Mouse (Mus musculus) monocyte, adult 5-6 weeks (primary cell): ENCODE data around the gene Arhgef28. TPM values are rescaled to one million over a fixed set of nuclear protein-coding genes. Genes with fewer than 3 reads are reported as not detected.
A peak's percentile ranks its signal among the peaks of the same experiment; 100 is the strongest.
"Not testable (repeated sequence)": the region's sequence is repeated elsewhere in the genome, so short reads cannot be mapped to it uniquely, and the experiment has no call there.

Experiments used
- ATAC-seq: fragments of 153-309, 156-312 bp; replicated peaks from 2 replicates; pipeline ENCODE4 v1.8.0; 2017; ENCODE audit warnings: mild to moderate bottlenecking; ENCODE audit not compliant: low TSS enrichment, insufficient number of reproducible peaks, severe bottlenecking, poor library complexity, low FRiP score
- total RNA-seq: library from RNA; stranded (forward); fragments of 200-1000, 200-491, 200-594 nt; gene quantifications from 3 replicates; pipeline ENCODE4 v1.2.3, GENCODE M21; 2017

The Arhgef28 gene
- total RNA-seq, 1 experiment from 2014 or later = not detected

GRCm38 (mm10) chr13:98028711-98029250 is 177.5 kb downstream of the Arhgef28 start:
- no peak for ATAC-seq

GRCm38 (mm10) chr13:98027641-98028204 is 178.5 kb downstream of the Arhgef28 start:
- 0 out of 2 replicates have a peak, but pooled peaks have one; percentile 23 for ATAC-seq

- no peak for ATAC-seq
Measured at GRCm38 (mm10) chr13:98027122-98027521, 179.1 kb downstream of the Arhgef28 start.

- no peak for ATAC-seq
Measured at GRCm38 (mm10) chr13:98025706-98026504, 180.3 kb downstream of the Arhgef28 start.

GRCm38 (mm10) chr13:98025162-98025561 is 181.1 kb downstream of the Arhgef28 start:
- no peak for ATAC-seq

- no peak for ATAC-seq
Measured at GRCm38 (mm10) chr13:98024680-98025079, 181.6 kb downstream of the Arhgef28 start.

GRCm38 (mm10) chr13:98021906-98022305 is 184.3 kb downstream of the Arhgef28 start:
- ATAC-seq = no peak

GRCm38 (mm10) chr13:98018837-98019236 is 187.4 kb downstream of the Arhgef28 start:
- not testable (repeated sequence) for ATAC-seq

GRCm38 (mm10) chr13:98016923-98017588 is 189.2 kb downstream of the Arhgef28 start:
- ATAC-seq = no peak

- no peak for ATAC-seq
Measured at GRCm38 (mm10) chr13:98015981-98016922, 190.0 kb downstream of the Arhgef28 start.

- no peak for ATAC-seq
Measured at GRCm38 (mm10) chr13:98014892-98015291, 191.3 kb downstream of the Arhgef28 start.

GRCm38 (mm10) chr13:98013715-98014114 is 192.5 kb downstream of the Arhgef28 start:
- ATAC-seq = no peak

- ATAC-seq = no peak
Measured at GRCm38 (mm10) chr13:98011931-98012341, 194.3 kb downstream of the Arhgef28 start.

GRCm38 (mm10) chr13:98009070-98009469 is 197.2 kb downstream of the Arhgef28 start:
- 0 out of 2 replicates have a peak, but pooled peaks have one; percentile 13 for ATAC-seq

- ATAC-seq = no peak; the same call in 1 of the 2 replicates
Measured at GRCm38 (mm10) chr13:98008588-98008987, 197.7 kb downstream of the Arhgef28 start.

GRCm38 (mm10) chr13:98005611-98006218 is 200.5 kb downstream of the Arhgef28 start:
- ATAC-seq = no peak

GRCm38 (mm10) chr13:98004647-98005414 is 201.4 kb downstream of the Arhgef28 start:
- ATAC-seq = no peak
